Mouse (Mus musculus) cerebellum, adult 8-10 months (tissue): Measurements from ENCODE around the gene 4932438A13Rik.

Source experiments
- DNase-seq: peaks from one replicate; pipeline ENCODE4 v3.0.0; 2022

The 4932438A13Rik gene

GRCm38 (mm10) chr3:36862721-36863275 is at the start of gene 4932438A13Rik:
4932438A13Rik (plus strand) TSS chr3:36863104.
- DNase-seq: peak; percentile 100

GRCm38 (mm10) chr3:36816633-36817032 is 46.3 kb upstream of the 4932438A13Rik start:
- no peak for DNase-seq

- no peak for DNase-seq
These were observed 43.5 kb upstream of the 4932438A13Rik start for GRCm38 (mm10) chr3:36819402-36819801.

GRCm38 (mm10) chr3:36821037-36821436 is 41.9 kb upstream of the 4932438A13Rik start:
- no peak for DNase-seq

GRCm38 (mm10) chr3:36825098-36825497 is 37.8 kb upstream of the 4932438A13Rik start:
- DNase-seq: no peak

GRCm38 (mm10) chr3:36825554-36825953 is 37.4 kb upstream of the 4932438A13Rik start:
- DNase-seq: no peak

- no peak for DNase-seq
These were observed 35.5 kb upstream of the 4932438A13Rik start for GRCm38 (mm10) chr3:36827274-36828025.

- no peak for DNase-seq
These were observed 32.7 kb upstream of the 4932438A13Rik start for GRCm38 (mm10) chr3:36830218-36830617.

GRCm38 (mm10) chr3:36834426-36834825 is 28.5 kb upstream of the 4932438A13Rik start:
- DNase-seq: no peak

GRCm38 (mm10) chr3:36834832-36835231 is 28.1 kb upstream of the 4932438A13Rik start:
- no peak for DNase-seq

DNA sequence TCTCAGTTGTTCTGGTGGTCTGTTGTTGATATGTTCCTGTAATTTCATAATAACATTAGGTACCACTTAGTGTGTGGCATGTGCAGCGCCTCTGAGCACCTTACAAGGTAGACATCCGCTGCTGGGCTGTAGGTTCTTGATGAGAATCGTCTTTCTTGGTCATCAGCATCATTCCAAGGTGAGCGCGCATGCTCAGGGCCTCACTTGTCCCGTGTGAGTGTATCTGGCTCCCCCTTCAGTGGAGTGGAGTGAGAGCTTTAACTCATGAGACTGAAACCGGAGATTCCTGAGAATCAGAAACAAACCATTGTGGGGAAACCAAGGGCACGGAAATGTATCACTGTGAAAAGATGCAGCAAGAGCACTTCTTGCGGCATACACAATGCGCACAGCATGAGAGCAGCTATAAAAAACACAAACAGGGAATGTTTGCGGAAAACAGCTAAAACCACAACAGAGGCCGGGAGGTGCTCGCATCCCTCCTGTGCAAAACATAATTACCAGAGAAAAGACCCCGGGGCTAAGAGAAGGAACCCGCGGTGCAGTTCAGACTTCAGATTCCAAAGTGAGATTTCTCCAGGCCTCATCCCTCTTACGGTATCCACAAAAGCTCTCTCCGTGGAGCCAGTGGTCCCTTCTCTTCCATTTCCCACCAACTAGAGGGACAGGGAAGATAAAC is 27.2 kb upstream of the 4932438A13Rik start:
- DNase-seq: no peak

DNA sequence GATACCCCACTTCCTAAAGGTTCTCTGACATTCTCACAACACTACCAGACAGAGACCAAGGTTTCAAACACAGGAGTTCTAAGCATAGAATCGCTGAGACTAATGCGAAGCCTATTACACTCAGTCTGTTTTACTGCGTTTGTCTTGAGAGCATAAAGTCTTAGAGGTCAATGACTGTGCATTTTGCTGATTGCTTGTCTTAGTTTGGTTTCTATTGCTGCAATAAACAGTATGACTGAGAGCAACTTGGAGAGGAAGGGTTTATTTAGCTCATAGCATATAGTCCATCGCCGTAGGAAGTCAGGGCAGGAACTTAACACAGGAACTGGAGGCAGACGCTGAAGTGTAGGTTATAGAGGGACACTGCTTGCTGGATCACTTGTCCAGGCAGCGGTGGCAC is 26.1 kb upstream of the 4932438A13Rik start:
- DNase-seq: no peak

GRCm38 (mm10) chr3:36840650-36841555 is 22.0 kb upstream of the 4932438A13Rik start:
- DNase-seq: peak; percentile 41

GRCm38 (mm10) chr3:36853733-36854440 is 9.0 kb upstream of the 4932438A13Rik start:
- no peak for DNase-seq

GRCm38 (mm10) chr3:36861411-36862410 is 1.2 kb upstream of the 4932438A13Rik start:
- DNase-seq: no peak

GRCm38 (mm10) chr3:36863427-36863826 is 523 bp downstream of the 4932438A13Rik start:
- DNase-seq: no peak

DNA sequence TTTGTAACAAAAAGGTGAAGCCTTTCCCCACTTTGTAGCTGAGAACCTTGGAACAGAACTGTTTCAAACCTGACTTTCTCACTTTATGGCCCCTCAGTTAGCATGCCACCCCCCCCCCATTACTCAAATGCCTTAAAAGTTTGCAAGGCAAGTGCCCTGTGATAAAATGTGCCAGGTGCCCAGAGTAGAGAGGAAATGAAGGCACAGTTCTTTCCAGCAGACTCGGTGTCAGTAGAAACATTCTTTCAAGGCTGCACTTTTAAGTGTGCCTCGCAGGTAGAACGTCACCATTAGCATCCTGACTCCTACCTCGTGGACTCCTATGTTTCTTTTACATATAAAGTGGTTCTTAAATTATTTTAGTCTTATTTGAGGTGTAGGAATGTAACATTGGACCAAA is 977 bp downstream of the 4932438A13Rik start:
- no peak for DNase-seq

GRCm38 (mm10) chr3:36864466-36864865 is 1.6 kb downstream of the 4932438A13Rik start:
- no peak for DNase-seq

GRCm38 (mm10) chr3:36905372-36905771 is 42.5 kb downstream of the 4932438A13Rik start:
- no peak for DNase-seq

- no peak for DNase-seq
These were observed 54.9 kb downstream of the 4932438A13Rik start for GRCm38 (mm10) chr3:36917832-36918231.

DNA sequence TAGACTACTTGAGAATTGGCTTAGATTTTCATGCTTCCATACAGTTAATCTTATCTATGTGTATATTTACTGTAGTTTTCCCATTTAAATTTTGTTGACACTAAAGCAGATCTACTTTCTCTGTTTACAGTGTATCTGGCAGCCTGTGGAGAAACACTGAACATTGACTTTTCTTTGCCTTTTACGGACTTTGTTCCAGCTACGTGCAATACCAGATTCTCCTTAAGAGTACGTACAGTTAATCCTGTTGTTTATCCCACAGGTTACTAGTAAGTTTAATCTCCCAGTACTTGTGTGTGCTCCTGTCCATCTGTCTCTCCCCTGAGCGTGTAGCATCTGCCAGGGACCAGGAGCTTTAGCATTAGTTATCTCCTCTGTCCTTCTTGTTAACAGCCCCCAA is 55.4 kb downstream of the 4932438A13Rik start:
- DNase-seq: no peak
